Mouse (Mus musculus): Measurements from ENCODE around the gene Gm10198. TPM values are rescaled to one million over a fixed set of nuclear protein-coding genes. Genes with fewer than 3 reads are reported as not detected.

The Gm10198 gene
- polyA plus RNA-seq, 1 experiment from 2014 or later, result not detected

DNA sequence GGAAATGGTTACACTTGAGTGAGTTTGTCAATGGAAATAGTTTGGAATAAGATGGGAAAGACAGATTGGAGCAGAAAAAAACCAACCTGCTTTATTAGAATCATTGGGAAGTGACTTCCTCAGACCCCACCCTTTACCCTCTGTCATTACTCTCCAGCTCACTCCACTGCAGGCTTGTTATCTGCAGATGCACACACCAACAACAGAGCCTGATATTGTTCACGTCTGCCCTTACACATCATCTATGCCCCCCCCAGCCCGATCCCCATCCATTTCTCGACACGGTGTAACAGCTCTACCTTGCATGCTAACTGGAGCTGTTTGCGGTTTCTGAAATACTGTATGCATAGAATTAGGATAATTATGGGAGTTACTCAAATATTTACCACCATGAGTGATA lies 12.2 kb downstream of the Gm10198 start:
- Histone ChIP-seq H3K4me3 (ENCODE audit: low read depth, low read length) (no peak overlapping the region), H3K36me3 (ENCODE audit: insufficient read depth, low read length) (no peaks in the 10 kb centered on the region), H3K4me2 (replicated peaks; ENCODE audit: low read depth, low read length) (no peak overlapping the region), H3K27ac (ENCODE audit: low read length) (no peak overlapping the region), H3K9me3 (ENCODE audit: low read length) (no peaks in the 10 kb centered on the region), H3K27me3 (replicated peaks; ENCODE audit: insufficient read depth, low read length) (no peaks in the 10 kb centered on the region), H3K9ac (replicated peaks; ENCODE audit: low read depth) (no peak overlapping the region), H3K4me1 (ENCODE audit: insufficient read depth, low read depth, low read length) (no peaks in the 10 kb centered on the region)
- TF ChIP-seq EP300 (IDR thresholded peaks at IDR 0.05) (no peak), CTCF (IDR thresholded peaks at IDR 0.05) (no peak)
- DNase-seq (ENCODE audit: low spot score), result no peak
- WGBS, result 87% methylated on average over 5 of the region's 5 CpGs
- ATAC-seq, result no peak

DNA sequence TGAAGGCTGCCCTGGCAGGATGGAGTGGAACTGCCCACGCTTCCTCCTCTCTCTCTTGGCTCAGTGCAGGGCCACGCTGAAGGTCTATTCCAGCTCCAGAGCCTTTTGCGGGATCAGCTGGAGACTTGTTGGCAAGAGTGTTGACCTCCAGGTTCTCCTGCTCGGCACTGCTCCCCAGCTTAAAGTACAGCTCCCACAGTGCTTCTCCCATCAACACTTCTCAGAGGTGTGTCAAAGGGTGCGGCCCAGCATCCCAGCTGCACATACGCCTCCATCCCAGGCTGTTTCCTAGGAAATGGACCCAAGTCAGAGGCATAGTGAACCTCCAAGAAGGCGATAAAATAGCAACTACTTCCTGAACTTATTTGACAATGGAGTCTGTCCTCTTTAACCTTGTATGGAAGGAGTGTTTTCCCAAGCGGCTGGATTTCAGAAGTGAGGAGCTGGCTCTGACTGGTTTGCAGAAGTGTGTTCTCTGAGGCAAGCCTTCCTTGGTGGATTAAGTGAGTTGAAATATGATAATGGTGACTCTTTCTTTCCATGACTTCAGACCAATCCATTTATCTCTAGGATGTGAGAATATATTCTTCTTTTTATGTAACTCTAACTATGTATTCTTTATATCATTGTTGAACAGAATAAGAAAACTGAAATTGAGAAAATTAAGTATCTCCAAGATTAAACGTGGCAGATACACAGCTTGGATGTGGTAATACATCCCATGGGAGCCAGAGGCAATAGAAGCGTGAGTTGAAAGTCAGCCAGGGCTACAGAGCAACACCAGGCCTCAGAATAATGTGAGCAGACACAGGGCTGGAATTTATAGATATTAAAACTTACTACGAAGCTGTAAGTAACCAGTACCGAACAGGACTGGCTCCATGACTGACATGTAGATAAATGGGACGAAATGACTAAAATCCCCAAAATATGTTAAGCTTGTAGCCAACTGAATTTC lies 23.9 kb downstream of the Gm10198 start:
- Histone ChIP-seq H3K27me3 (replicated peaks; ENCODE audit: insufficient read depth, low read length) (no peaks in the 10 kb centered on the region), H3K9me3 (ENCODE audit: low read length) (no peaks in the 10 kb centered on the region), H3K4me3 (ENCODE audit: low read depth, low read length) (no peak overlapping the region), H3K4me2 (replicated peaks; ENCODE audit: low read depth, low read length) (no peak overlapping the region), H3K4me1 (ENCODE audit: insufficient read depth, low read depth, low read length) (no peaks in the 10 kb centered on the region), H3K36me3 (ENCODE audit: insufficient read depth, low read length) (no peaks in the 10 kb centered on the region), H3K27ac (ENCODE audit: low read length) (no peak overlapping the region), H3K9ac (replicated peaks; ENCODE audit: low read depth) (no peak overlapping the region)
- no peak for TF ChIP-seq EP300 (IDR thresholded peaks at IDR 0.05)
- TF ChIP-seq CTCF (IDR thresholded peaks at IDR 0.05), result no peak
- ATAC-seq (no peak), DNase-seq (ENCODE audit: low spot score) (no peak)
- WGBS, result 74% methylated on average over 13 of the region's 13 CpGs

DNA sequence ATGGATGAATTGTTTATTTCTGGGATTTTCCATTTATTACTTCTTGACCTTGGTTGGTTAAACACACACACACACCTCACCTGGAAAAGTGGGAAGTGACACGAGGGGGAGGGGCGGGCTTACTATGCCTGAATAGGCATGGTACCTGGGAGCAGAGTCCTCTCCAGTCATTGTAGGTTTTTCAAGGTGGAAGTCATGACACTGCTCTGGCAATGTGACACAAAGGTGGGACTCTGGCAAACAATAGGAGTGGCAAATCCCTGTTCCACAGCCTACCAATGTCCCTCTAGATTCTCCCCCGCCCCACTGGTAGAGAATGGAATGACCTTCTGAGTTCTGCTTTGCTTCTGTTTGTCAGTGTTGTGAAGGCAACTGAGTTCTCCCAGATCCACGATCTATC lies 27.8 kb downstream of the Gm10198 start:
- no peak overlapping the region for H3K4me2 ChIP-seq (replicated peaks; ENCODE audit: low read depth, low read length)
- no peaks in the 10 kb centered on the region for H3K9me3 ChIP-seq (ENCODE audit: low read length)
- WGBS, result 71% methylated on average over 4 of the region's 4 CpGs
- TF ChIP-seq EP300 (IDR thresholded peaks at IDR 0.05) (no peak), CTCF (IDR thresholded peaks at IDR 0.05) (no peak)
- no peak overlapping the region for H3K9ac ChIP-seq (replicated peaks; ENCODE audit: low read depth)
- no peak overlapping the region for H3K27ac ChIP-seq (ENCODE audit: low read length)
- H3K4me3 ChIP-seq (ENCODE audit: low read depth, low read length), result no peak overlapping the region
- H3K36me3 ChIP-seq (ENCODE audit: insufficient read depth, low read length), result no peaks in the 10 kb centered on the region
- ATAC-seq (no peak), DNase-seq (ENCODE audit: low spot score) (no peak)
- H3K27me3 ChIP-seq (replicated peaks; ENCODE audit: insufficient read depth, low read length), result no peaks in the 10 kb centered on the region
- H3K4me1 ChIP-seq (ENCODE audit: insufficient read depth, low read depth, low read length), result no peaks in the 10 kb centered on the region

DNA sequence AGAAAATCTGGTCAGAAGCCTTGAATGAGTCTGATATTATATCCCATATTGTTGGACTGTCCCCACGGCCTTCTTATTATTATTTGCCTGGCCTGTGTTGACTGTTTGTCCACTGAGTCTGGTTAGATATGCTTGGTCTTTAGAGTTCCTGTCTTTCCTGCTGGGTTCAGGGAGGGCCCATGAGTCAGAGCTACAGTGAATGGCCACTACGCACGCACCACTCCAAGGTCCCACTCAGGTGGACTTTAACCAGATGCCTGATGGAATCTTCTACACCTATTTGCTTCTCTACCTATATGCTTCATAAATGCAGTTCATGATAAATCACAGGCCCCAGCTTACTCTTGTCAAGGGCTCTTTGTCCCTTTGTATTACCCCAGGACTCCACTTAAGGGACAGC lies 29.8 kb downstream of the Gm10198 start:
- TF ChIP-seq CTCF (IDR thresholded peaks at IDR 0.05), result no peak
- Histone ChIP-seq H3K4me2 (replicated peaks; ENCODE audit: low read depth, low read length) (no peak overlapping the region), H3K9me3 (ENCODE audit: low read length) (no peaks in the 10 kb centered on the region), H3K4me1 (ENCODE audit: insufficient read depth, low read depth, low read length) (no peaks in the 10 kb centered on the region), H3K27me3 (replicated peaks; ENCODE audit: insufficient read depth, low read length) (no peaks in the 10 kb centered on the region), H3K4me3 (ENCODE audit: low read depth, low read length) (no peak overlapping the region), H3K36me3 (ENCODE audit: insufficient read depth, low read length) (no peaks in the 10 kb centered on the region), H3K9ac (replicated peaks; ENCODE audit: low read depth) (no peak overlapping the region), H3K27ac (ENCODE audit: low read length) (no peak overlapping the region)
- WGBS, result 77% methylated on average over 3 of the region's 3 CpGs
- no peak for ATAC-seq
- no peak for DNase-seq (ENCODE audit: low spot score)

DNA sequence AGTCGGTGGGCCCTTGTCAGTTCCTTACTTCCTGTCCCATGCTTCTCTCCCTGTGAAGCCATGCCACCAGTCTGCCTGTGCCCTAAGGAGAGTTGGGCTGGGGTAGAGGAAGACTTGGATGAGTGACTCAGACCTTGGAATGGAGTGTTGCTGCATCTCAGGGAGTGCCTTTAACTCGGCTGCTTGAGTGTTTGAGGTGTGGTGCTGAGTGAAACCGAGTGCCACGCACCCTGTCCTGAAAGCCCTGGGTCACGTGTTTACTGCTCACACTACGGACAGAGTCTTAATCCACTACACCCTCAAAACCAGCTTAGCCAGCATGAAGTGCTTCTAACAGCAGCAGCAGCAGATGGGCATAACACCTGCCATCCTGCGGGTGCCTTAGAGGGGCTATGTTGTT lies 30.5 kb downstream of the Gm10198 start:
- ATAC-seq (peak; percentile 95), DNase-seq (ENCODE audit: low spot score) (peak; percentile 80)
- WGBS, result 63% methylated on average over 7 of the region's 7 CpGs
- no peak overlapping the region for H3K4me3 ChIP-seq (ENCODE audit: low read depth, low read length)
- no peak overlapping the region for H3K9ac ChIP-seq (replicated peaks; ENCODE audit: low read depth)
- no peaks in the 10 kb centered on the region for H3K4me1 ChIP-seq (ENCODE audit: insufficient read depth, low read depth, low read length)
- no peaks in the 10 kb centered on the region for H3K36me3 ChIP-seq (ENCODE audit: insufficient read depth, low read length)
- H3K27me3 ChIP-seq (replicated peaks; ENCODE audit: insufficient read depth, low read length), result no peaks in the 10 kb centered on the region
- no peak overlapping the region for H3K4me2 ChIP-seq (replicated peaks; ENCODE audit: low read depth, low read length)
- TF ChIP-seq EP300 (IDR thresholded peaks at IDR 0.05) (no peak), CTCF (IDR thresholded peaks at IDR 0.05) (no peak)
- H3K27ac ChIP-seq (ENCODE audit: low read length), result no peak overlapping the region
- no peaks in the 10 kb centered on the region for H3K9me3 ChIP-seq (ENCODE audit: low read length)

DNA sequence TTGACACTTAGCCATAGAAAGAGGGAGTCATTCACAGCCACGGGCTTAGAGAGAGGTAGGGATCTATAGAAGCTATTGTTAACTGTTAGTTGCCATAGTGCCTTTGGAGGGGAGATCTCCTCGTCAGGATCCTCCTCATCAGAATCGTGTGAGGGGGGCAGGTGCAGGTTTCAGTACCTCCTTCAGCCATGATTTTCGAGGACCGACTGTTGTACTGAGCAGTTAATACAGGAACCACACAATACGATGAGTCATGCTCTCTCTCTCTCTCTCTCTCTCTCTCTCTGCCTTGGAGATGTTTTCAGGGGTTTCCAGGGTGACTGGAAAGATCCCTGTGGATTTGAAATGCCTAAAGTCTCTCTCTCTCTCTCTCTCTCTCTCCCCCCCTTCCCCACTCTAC lies 31.5 kb downstream of the Gm10198 start:
- Histone ChIP-seq H3K4me2 (replicated peaks; ENCODE audit: low read depth, low read length) (no peak overlapping the region), H3K4me1 (ENCODE audit: insufficient read depth, low read depth, low read length) (no peaks in the 10 kb centered on the region), H3K27ac (ENCODE audit: low read length) (no peak overlapping the region), H3K9me3 (ENCODE audit: low read length) (no peaks in the 10 kb centered on the region), H3K36me3 (ENCODE audit: insufficient read depth, low read length) (no peaks in the 10 kb centered on the region), H3K4me3 (ENCODE audit: low read depth, low read length) (no peak overlapping the region), H3K9ac (replicated peaks; ENCODE audit: low read depth) (no peak overlapping the region), H3K27me3 (replicated peaks; ENCODE audit: insufficient read depth, low read length) (no peaks in the 10 kb centered on the region)
- no peak for DNase-seq (ENCODE audit: low spot score)
- 69% methylated on average over 6 of the region's 6 CpGs for WGBS
- no peak for ATAC-seq
- TF ChIP-seq EP300 (IDR thresholded peaks at IDR 0.05) (no peak), CTCF (IDR thresholded peaks at IDR 0.05) (no peak)
